Mouse (Mus musculus): ENCODE data around the gene Fcrls. TPM values are rescaled to one million over a fixed set of nuclear protein-coding genes. Genes with fewer than 3 reads are reported as not detected.

Fcrls gene
- 0.35 and 0.46 TPM in 2 replicates for polyA plus RNA-seq (2012; rRNA removed)
- 0.63 and 0.91 TPM in 2 replicates for polyA plus RNA-seq (2014; fragmentation: Nextera tagmentation; extraction: Ambion mirVana)

DNA sequence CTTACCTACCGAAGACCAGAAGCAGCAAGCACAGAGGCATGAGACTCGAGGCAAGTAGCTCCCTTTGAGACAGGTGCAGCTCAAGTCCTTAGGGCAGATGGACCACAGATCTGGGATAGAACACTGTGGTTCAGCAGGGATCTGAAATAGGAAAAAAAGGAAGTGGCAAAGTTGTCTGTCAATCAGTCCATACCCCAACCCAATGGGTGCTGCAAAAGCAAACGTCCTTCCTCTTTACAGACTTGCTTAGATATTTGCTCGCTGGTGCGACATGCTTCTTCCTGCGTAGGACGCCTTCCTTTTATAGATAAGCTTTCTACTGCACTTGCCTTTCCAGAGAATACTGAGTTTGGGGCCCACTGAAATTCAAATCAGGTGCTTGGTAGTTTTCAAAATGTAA lies at the start of gene Fcrls:
Gene Fcrls, minus strand, starts transcription at position 303 of the 400 bp plus-strand sequence.
- H3K9ac ChIP-seq (replicated peaks) = no peak within 1 kb of the TSS
- WGBS (ENCODE audit: insufficient replicate concordance) = 12% methylated on average over 7 of the region's 7 CpGs
- H3K4me2 ChIP-seq (ENCODE audit: low read depth) = no peak within 1 kb of the TSS
- DNase-seq (ENCODE audit: low read depth in 3 of 3, low spot score in 3 of 3) (no peak), ATAC-seq (ENCODE audit: insufficient read depth) (no peak)
- no peak within 1 kb of the TSS for H3K27ac ChIP-seq
- no peaks in the 10 kb centered on the region for H3K9me3 ChIP-seq (ENCODE audit: control insufficient read depth, low read length)
- H3K4me1 ChIP-seq (replicated peaks; ENCODE audit: control insufficient read depth in 2 of 2, insufficient read depth in 2 of 2, low read length in 1 of 2) = peaks cover 0 to 4% of the 10 kb centered on the region in 2 experiments; a peak in 1 of 4 replicates
- no peaks in the 10 kb centered on the region for H3K27me3 ChIP-seq (ENCODE audit: control insufficient read depth, insufficient read depth, low read length)
- TF ChIP-seq EP300 (IDR thresholded peaks at IDR 0.05; ENCODE audit: low read depth) = no peak
- TF ChIP-seq CTCF (IDR thresholded peaks at IDR 0.05; ENCODE audit: low read depth) = no peak
- no peak within 1 kb of the TSS for H3K4me3 ChIP-seq (ENCODE audit: insufficient read depth in 1 of 2, low read depth in 2 of 2, low read length in 2 of 2)
- no peaks in the 10 kb centered on the region for H3K36me3 ChIP-seq (replicated peaks; ENCODE audit: control insufficient read depth, insufficient read depth, low read depth)

GRCm38 (mm10) chr3:87309922-87310321 lies 46.4 kb upstream of the Fcrls start:
- Histone ChIP-seq H3K9me3 (ENCODE audit: control insufficient read depth, low read length) (no peaks in the 10 kb centered on the region), H3K4me2 (ENCODE audit: low read depth) (no peak overlapping the region), H3K4me3 (ENCODE audit: insufficient read depth in 1 of 2, low read depth in 2 of 2, low read length in 2 of 2) (no peak overlapping the region), H3K27me3 (ENCODE audit: control insufficient read depth, insufficient read depth, low read length) (no peaks in the 10 kb centered on the region), H3K36me3 (replicated peaks; ENCODE audit: control insufficient read depth, insufficient read depth, low read depth) (no peaks in the 10 kb centered on the region), H3K9ac (replicated peaks) (no peak overlapping the region), H3K4me1 (replicated peaks; ENCODE audit: control insufficient read depth in 2 of 2, insufficient read depth in 2 of 2, low read length in 1 of 2) (no peaks in the 10 kb centered on the region), H3K27ac (no peak overlapping the region)
- WGBS (ENCODE audit: insufficient replicate concordance) = 56% methylated on average over 2 of the region's 2 CpGs
- ATAC-seq (ENCODE audit: insufficient read depth) (no peak), DNase-seq (ENCODE audit: low read depth in 3 of 3, low spot score in 3 of 3) (no peak)
- TF ChIP-seq EP300 (IDR thresholded peaks at IDR 0.05; ENCODE audit: low read depth) = no peak
- TF ChIP-seq CTCF (IDR thresholded peaks at IDR 0.05; ENCODE audit: low read depth) = no peak; the same call in 1 of the 2 replicates

DNA sequence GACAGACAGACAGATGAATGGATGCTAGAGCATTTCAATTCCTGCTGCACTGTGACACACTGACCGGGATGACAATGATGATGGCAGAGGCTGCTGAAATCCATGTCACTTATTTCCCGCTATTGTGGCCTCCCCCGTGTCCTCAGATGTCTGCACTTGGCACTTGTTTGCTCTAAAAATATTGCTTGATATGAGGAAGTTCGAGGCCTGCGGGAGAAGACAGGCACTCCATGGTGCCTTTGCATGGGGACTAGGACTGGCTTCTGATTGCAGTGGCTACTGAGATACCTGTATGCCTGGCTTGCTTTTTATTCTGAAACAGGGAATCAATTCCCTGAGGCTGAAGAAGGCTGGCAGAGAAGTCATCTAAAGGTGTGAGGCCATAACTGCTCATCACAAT lies 36.4 kb upstream of the Fcrls start:
- no peaks in the 10 kb centered on the region for H3K36me3 ChIP-seq (replicated peaks; ENCODE audit: control insufficient read depth, insufficient read depth, low read depth)
- ATAC-seq (ENCODE audit: insufficient read depth) (no peak), DNase-seq (ENCODE audit: low read depth in 3 of 3, low spot score in 3 of 3) (no peak)
- WGBS (ENCODE audit: insufficient replicate concordance) = 27% methylated on average over 5 of the region's 5 CpGs
- no peaks in the 10 kb centered on the region for H3K27me3 ChIP-seq (ENCODE audit: control insufficient read depth, insufficient read depth, low read length)
- no peaks in the 10 kb centered on the region for H3K9me3 ChIP-seq (ENCODE audit: control insufficient read depth, low read length)
- H3K4me2 ChIP-seq (ENCODE audit: low read depth) = no peak overlapping the region
- no peak for TF ChIP-seq EP300 (IDR thresholded peaks at IDR 0.05; ENCODE audit: low read depth)
- TF ChIP-seq CTCF (IDR thresholded peaks at IDR 0.05; ENCODE audit: low read depth) = no peak
- H3K4me1 ChIP-seq (replicated peaks; ENCODE audit: control insufficient read depth in 2 of 2, insufficient read depth in 2 of 2, low read length in 1 of 2) = no peaks in the 10 kb centered on the region
- H3K27ac ChIP-seq = no peak overlapping the region
- H3K4me3 ChIP-seq (ENCODE audit: insufficient read depth in 1 of 2, low read depth in 2 of 2, low read length in 2 of 2) = no peak overlapping the region
- H3K9ac ChIP-seq (replicated peaks) = no peak overlapping the region

DNA sequence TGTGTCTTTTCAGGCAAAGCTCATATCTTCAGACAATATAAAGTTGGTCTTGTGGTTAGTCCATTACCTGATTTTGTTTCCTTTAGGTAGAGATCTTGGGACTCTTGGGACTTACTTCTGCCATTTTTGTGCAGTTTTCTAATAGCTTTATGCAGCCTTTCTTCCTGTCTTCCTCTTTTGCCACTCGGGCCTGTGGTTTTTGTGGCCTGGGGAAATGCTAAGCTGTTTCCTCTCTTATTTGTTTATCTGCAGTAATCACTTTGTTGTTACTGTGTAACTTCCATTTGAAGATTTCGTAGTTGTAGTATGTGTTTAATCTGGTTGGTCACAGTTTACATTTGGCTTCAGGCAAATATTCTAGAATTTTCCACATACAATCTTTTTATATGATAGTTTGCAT lies 10.8 kb upstream of the Fcrls start:
- Histone ChIP-seq H3K4me3 (ENCODE audit: insufficient read depth in 1 of 2, low read depth in 2 of 2, low read length in 2 of 2) (no peak overlapping the region), H3K27ac (no peak overlapping the region), H3K4me1 (replicated peaks; ENCODE audit: control insufficient read depth in 2 of 2, insufficient read depth in 2 of 2, low read length in 1 of 2) (no peaks in the 10 kb centered on the region), H3K9me3 (ENCODE audit: control insufficient read depth, low read length) (no peaks in the 10 kb centered on the region), H3K4me2 (ENCODE audit: low read depth) (no peak overlapping the region), H3K9ac (replicated peaks) (no peak overlapping the region), H3K27me3 (ENCODE audit: control insufficient read depth, insufficient read depth, low read length) (no peaks in the 10 kb centered on the region), H3K36me3 (replicated peaks; ENCODE audit: control insufficient read depth, insufficient read depth, low read depth) (no peaks in the 10 kb centered on the region)
- DNase-seq (ENCODE audit: low read depth in 3 of 3, low spot score in 3 of 3) = peak in 1 of 3 experiments; percentile 9
- no peak for TF ChIP-seq EP300 (IDR thresholded peaks at IDR 0.05; ENCODE audit: low read depth)
- TF ChIP-seq CTCF (IDR thresholded peaks at IDR 0.05; ENCODE audit: low read depth) = no peak
- 1% methylated on average over 2 of the region's 2 CpGs for WGBS (ENCODE audit: insufficient replicate concordance)
- ATAC-seq (ENCODE audit: insufficient read depth) = no peak

GRCm38 (mm10) chr3:87266581-87266980 lies 3.0 kb upstream of the Fcrls start:
- H3K4me1 ChIP-seq (replicated peaks; ENCODE audit: control insufficient read depth in 2 of 2, insufficient read depth in 2 of 2, low read length in 1 of 2) = peaks cover 0 to 4% of the 10 kb centered on the region in 2 experiments; a peak in 1 of 4 replicates
- H3K4me3 ChIP-seq (ENCODE audit: insufficient read depth in 1 of 2, low read depth in 2 of 2, low read length in 2 of 2) = no peak overlapping the region
- WGBS (ENCODE audit: insufficient replicate concordance) = 32% methylated on average over 5 of the region's 5 CpGs
- DNase-seq (ENCODE audit: low read depth in 3 of 3, low spot score in 3 of 3) (no peak), ATAC-seq (ENCODE audit: insufficient read depth) (no peak)
- TF ChIP-seq CTCF (IDR thresholded peaks at IDR 0.05; ENCODE audit: low read depth) (no peak), EP300 (IDR thresholded peaks at IDR 0.05; ENCODE audit: low read depth) (no peak)
- H3K36me3 ChIP-seq (replicated peaks; ENCODE audit: control insufficient read depth, insufficient read depth, low read depth) = no peaks in the 10 kb centered on the region
- no peaks in the 10 kb centered on the region for H3K27me3 ChIP-seq (ENCODE audit: control insufficient read depth, insufficient read depth, low read length)
- H3K9me3 ChIP-seq (ENCODE audit: control insufficient read depth, low read length) = no peaks in the 10 kb centered on the region
- H3K9ac ChIP-seq (replicated peaks) = no peak overlapping the region
- no peak overlapping the region for H3K4me2 ChIP-seq (ENCODE audit: low read depth)
- H3K27ac ChIP-seq = no peak overlapping the region

Measured in liver, embryonic 14.5 days (tissue).